Mouse (Mus musculus) stomach, postnatal 0 days (tissue): ENCODE results near the gene Uncx.

Experiments used
- CTCF ChIP-seq: IDR thresholded peaks from 2 replicates; pipeline ENCODE4 v1.5.1; 2016; ENCODE audit warnings: antibody characterized with exemption, low read depth, mild to moderate bottlenecking, moderate library complexity
- EP300 ChIP-seq: optimal IDR thresholded peaks from 2 replicates; pipeline ENCODE3; 2016; ENCODE audit warnings: antibody characterized with exemption

DNA sequence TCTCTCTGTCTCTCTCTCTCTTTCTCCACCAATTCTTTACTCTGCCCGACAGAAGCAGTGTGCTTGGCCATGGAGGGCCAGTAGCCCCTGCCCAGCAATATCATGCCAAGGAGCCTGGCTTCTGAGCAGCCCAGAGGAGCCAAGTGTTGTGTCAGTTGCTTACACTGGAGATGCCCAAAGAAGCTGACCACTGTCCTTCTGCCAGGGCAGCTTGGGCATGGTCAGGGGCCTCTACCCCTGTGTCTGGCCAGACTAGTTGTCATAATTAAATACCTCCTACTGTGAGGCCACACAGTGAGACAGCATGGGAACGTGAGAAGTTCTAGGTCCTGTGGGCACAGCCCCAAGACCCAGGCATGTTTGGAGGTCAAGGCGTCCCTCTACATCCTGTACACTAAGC lies 49.6 kb downstream of the Uncx start:
- TF ChIP-seq CTCF: no peak
- TF ChIP-seq EP300: no peak
